In genomic region chr2:119896553-119897089, GRCm38 (mm10) we compare ENCODE assay signal across 8 mouse cellular contexts. TPM values are rescaled to one million over a fixed set of nuclear protein-coding genes. Genes with fewer than 3 reads are reported as not detected.
A peak's percentile ranks its signal among the peaks of the same experiment; 100 is the strongest.
DNase-seq lines count a peak whose midpoint lies in the region; ATAC-seq and TF ChIP-seq lines count a peak whose summit lies in the region.

No protein-coding gene starts in this region.

- H3K4me1 ChIP-seq in kidney, adult 2 months (ENCODE audit: control insufficient read depth, insufficient read depth, low read length) = peaks cover 7% of the 10 kb centered on the region; the same call in 1 of the 2 replicates
- H3K4me1 ChIP-seq in hindbrain, embryonic 11.5 days (replicated peaks; ENCODE audit: control insufficient read depth, insufficient read depth, low read length) = peaks cover 3% of the 10 kb centered on the region

- no peaks in the 10 kb centered on the region for H3K36me3 ChIP-seq in kidney, adult 2 months (ENCODE audit: control insufficient read depth, insufficient read depth, low read length)
- H3K36me3 ChIP-seq in hindbrain, embryonic 11.5 days (ENCODE audit: control insufficient read depth, insufficient read depth, low read length) = no peaks in the 10 kb centered on the region

- peak; percentile 0 for TF ChIP-seq POLR2A in kidney, adult 2 months (IDR thresholded peaks at IDR 0.05; ENCODE audit: low read depth, low read length)

- peak overlapping the region; percentile 85 for H3K4me2 ChIP-seq in hindbrain, embryonic 11.5 days (replicated peaks; ENCODE audit: low read depth, low read length)

- peak overlapping the region; percentile 13; the same call in 1 of the 2 replicates for H3K9ac ChIP-seq in hindbrain, embryonic 11.5 days (ENCODE audit: low read depth, low read length)

- WGBS in kidney, adult 2 months = 25% methylated on average over 19 of the region's 19 CpGs
- 16% methylated on average over 19 of the region's 19 CpGs for WGBS in hindbrain, embryonic 11.5 days

- TF ChIP-seq CTCF in kidney, adult 2 months (conservative IDR thresholded peaks at IDR 0.05; ENCODE audit: insufficient read depth, insufficient read length, low read depth, low read length) = no peak

- peak overlapping the region; percentile 63; the same call in 1 of the 2 replicates for H3K27ac ChIP-seq in kidney, adult 2 months (ENCODE audit: insufficient read depth, low read depth, low read length)
- H3K27ac ChIP-seq in hindbrain, embryonic 11.5 days (ENCODE audit: low read depth, low read length) = peak overlapping the region; percentile 79

- ATAC-seq in common myeloid progenitor, adult 5-6 weeks (replicated peaks; ENCODE audit: low read depth, poor library complexity, severe bottlenecking) = peak; percentile 30
- peak; percentile 82 for ATAC-seq in hindbrain, embryonic 11.5 days (ENCODE audit: low FRiP score)
- no peak; the same call in 1 of the 2 replicates for ATAC-seq in frontal cortex, adult (ENCODE audit: low TSS enrichment)

- intact Hi-C loops in left cerebral cortex, postnatal 36 days (cut with DNase I) = loop anchor here (1.0 to 2.0 kb wide), 2 partner anchors 24 to 97 kb away; no protein-coding TSS in a partner anchor

- no peaks in the 10 kb centered on the region for H3K27me3 ChIP-seq in kidney, adult 2 months (replicated peaks; ENCODE audit: control insufficient read depth, insufficient read depth, low read length)
- no peaks in the 10 kb centered on the region for H3K27me3 ChIP-seq in hindbrain, embryonic 11.5 days (ENCODE audit: control insufficient read depth, insufficient read depth, low read length)

- DNase-seq in kidney, adult 2 months = peak; percentile 5
- DNase-seq in kidney, postnatal 36 days = no peak
- DNase-seq in hindbrain, embryonic 11.5 days (ENCODE audit: low spot score) = no peak
- DNase-seq in lung, postnatal 36 days = peak; percentile 4
- no peak for DNase-seq in yolk sac, embryonic 10.5 days (ENCODE audit: low spot score)
- no peak for DNase-seq in left cerebral cortex, postnatal 36 days (ENCODE audit: low spot score in 2 of 2)

- peak overlapping the region; percentile 50 for H3K4me3 ChIP-seq in kidney, adult 2 months (ENCODE audit: insufficient read depth, low read depth, low read length)
- H3K4me3 ChIP-seq in hindbrain, embryonic 11.5 days (ENCODE audit: low read depth, low read length) = peak overlapping the region; percentile 54

- no peaks in the 10 kb centered on the region for H3K9me3 ChIP-seq in hindbrain, embryonic 11.5 days (ENCODE audit: control insufficient read depth, low read length)

RNA-seq across cellular contexts. Expression of gene Mga, which starts 0.4 kb away (rescaled TPM):
- polyA plus RNA-seq in kidney, adult 2 months (2012; rRNA removed) = 14.7 and 15.3 TPM in 2 replicates
- 78.8 and 103 TPM in 2 replicates for total RNA-seq in common myeloid progenitor, adult 5-6 weeks (2017)
- polyA plus RNA-seq in hindbrain, embryonic 11.5 days (2014; fragmentation: Nextera tagmentation; extraction: Ambion mirVana) = 31.4 and 43.8 TPM in 2 replicates
- 10 to 100 TPM; 56.2 to 74.1 TPM for total RNA-seq in left cerebral cortex, postnatal 36 days (2021)

Comparison
In these comparisons a context has a peak if more than half of its experiments do, and no peak if none do; other contexts are left out.
1. DNase-seq: peak in kidney, adult 2 months (single experiment) and lung, postnatal 36 days (single experiment); none in kidney, postnatal 36 days (0 of 2), hindbrain, embryonic 11.5 days (single experiment), yolk sac, embryonic 10.5 days (single experiment) and left cerebral cortex, postnatal 36 days (0 of 2).